Mouse (Mus musculus) midbrain, embryonic 16.5 days (tissue): ENCODE measurements at regions not wholly inside any gene's neighbourhood (a gene's known extent, or its start where the extent isn't known, plus 50 kb on each side); places are given as distances from the start of the nearest gene placed in this dataset.

ENCODE experiments used
- ATAC-seq: fragments of 200-750 bp; cut with Nextera tagmentation; 2 replicates; pipeline ENCODE4 v1.8.0; 2017; ENCODE audit warnings: moderate TSS enrichment
- H3K27ac ChIP-seq: fragments of 300-500 bp; sonication (generic); 2 replicates; pipeline ENCODE4 v1.5.1; 2014; ENCODE audit warnings: mild to moderate bottlenecking, low read length, mixed read lengths
- H3K27me3 ChIP-seq: fragments of 300-500 bp; sonication (generic); 2 replicates; pipeline ENCODE4 v1.6.1; 2014; ENCODE audit warnings: low read depth, low read length, mixed read lengths; ENCODE audit not compliant: control insufficient read depth, insufficient read depth
- H3K36me3 ChIP-seq: fragments of 300-500 bp; sonication (generic); 2 replicates; pipeline ENCODE4 v1.6.1; 2014; ENCODE audit warnings: mild to moderate bottlenecking, low read length, moderate library complexity, mixed read lengths; ENCODE audit not compliant: control insufficient read depth, insufficient read depth
- H3K4me1 ChIP-seq: fragments of 300-500 bp; sonication (generic); 2 replicates; pipeline ENCODE4 v1.6.1; 2014; ENCODE audit warnings: mild to moderate bottlenecking, low read length, mixed read lengths; ENCODE audit not compliant: control insufficient read depth, insufficient read depth
- H3K4me2 ChIP-seq: fragments of 300-500 bp; sonication (generic); 2 replicates; pipeline ENCODE4 v1.6.1; 2014; ENCODE audit warnings: mild to moderate bottlenecking, low read length, mixed read lengths
- H3K4me3 ChIP-seq: fragments of 300-500 bp; sonication (generic); 2 replicates; pipeline ENCODE4 v1.5.1; 2014; ENCODE audit warnings: low read depth, mild to moderate bottlenecking, low read length, moderate library complexity, mixed read lengths
- H3K9ac ChIP-seq: fragments of 300-500 bp; sonication (generic); 2 replicates; pipeline ENCODE4 v1.6.1; 2014; ENCODE audit warnings: low read depth, low read length, mixed read lengths
- H3K9me3 ChIP-seq: fragments of 300-500 bp; sonication (generic); replicated peaks from 2 replicates; pipeline ENCODE4 v1.6.1; 2014; ENCODE audit warnings: mild to moderate bottlenecking, low read length, mixed read lengths; ENCODE audit not compliant: control insufficient read depth, poor library complexity, severe bottlenecking
- WGBS: fragments of 180-500 bp; shearing (Covaris S2); extraction: QIAGEN DNeasy Blood & Tissue Kit; methylation state at CpG from one replicate; pipeline ENCODE4 v1.1.7; 2014; 5-methylcytosine and 5-hydroxymethylcytosine counted together

DNA sequence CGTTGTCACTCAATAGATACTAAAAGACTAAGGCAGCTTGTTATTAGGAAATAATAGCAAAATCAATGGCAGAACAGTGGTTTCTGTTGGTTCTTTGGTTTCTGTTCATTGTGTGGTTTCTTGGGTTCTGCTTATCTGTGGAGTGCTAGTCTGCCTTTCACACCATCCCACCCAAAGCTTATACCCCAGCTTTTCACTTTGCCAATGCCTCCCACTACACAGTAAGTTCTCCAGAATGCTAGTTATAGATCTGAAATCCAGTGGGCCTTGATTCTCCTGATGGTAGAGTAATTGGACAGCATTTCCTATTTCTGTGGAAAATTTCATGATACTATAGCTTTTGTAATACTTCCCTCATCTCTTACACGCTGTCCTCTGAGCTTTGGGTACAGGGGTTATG lies 700.8 kb upstream of the 1700009N14Rik start:
- no peak for ATAC-seq
- Histone ChIP-seq H3K9me3 (no peaks in the 10 kb centered on the region), H3K4me3 (no peak overlapping the region)

DNA sequence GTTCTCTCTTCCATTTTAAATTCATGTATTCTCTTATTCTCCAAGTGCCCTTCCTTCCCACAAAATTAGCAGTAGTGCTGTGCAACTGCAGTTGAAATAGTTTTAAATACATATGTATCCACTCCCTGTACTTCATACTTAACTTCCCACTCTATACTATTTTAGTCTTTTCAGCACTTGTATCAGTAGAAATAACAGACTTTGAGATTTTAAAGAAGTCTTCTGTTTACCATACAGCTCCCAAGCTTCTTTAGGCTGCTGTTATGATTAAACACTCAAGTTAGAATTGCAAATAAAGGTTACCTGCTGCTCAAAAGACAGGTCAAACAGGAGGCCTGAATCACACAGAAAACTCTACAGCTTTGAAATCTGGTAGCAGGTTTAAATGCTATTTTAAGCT lies 665.1 kb upstream of the 1700009N14Rik start:
- Histone ChIP-seq H3K9ac (no peak overlapping the region), H3K4me2 (no peak overlapping the region), H3K27ac (no peak overlapping the region), H3K4me3 (no peak overlapping the region), H3K36me3 (no peaks in the 10 kb centered on the region), H3K27me3 (no peaks in the 10 kb centered on the region), H3K4me1 (no peaks in the 10 kb centered on the region), H3K9me3 (no peaks in the 10 kb centered on the region)
- ATAC-seq, result no peak

More for the DNA sequence above, 700.8 kb upstream of the 1700009N14Rik start:
- Histone ChIP-seq H3K27ac (no peak overlapping the region), H3K36me3 (no peaks in the 10 kb centered on the region), H3K9ac (no peak overlapping the region), H3K4me2 (no peak overlapping the region), H3K27me3 (no peaks in the 10 kb centered on the region), H3K4me1 (no peaks in the 10 kb centered on the region)
- WGBS, result 84% methylated on average over 2 of the region's 2 CpGs

DNA sequence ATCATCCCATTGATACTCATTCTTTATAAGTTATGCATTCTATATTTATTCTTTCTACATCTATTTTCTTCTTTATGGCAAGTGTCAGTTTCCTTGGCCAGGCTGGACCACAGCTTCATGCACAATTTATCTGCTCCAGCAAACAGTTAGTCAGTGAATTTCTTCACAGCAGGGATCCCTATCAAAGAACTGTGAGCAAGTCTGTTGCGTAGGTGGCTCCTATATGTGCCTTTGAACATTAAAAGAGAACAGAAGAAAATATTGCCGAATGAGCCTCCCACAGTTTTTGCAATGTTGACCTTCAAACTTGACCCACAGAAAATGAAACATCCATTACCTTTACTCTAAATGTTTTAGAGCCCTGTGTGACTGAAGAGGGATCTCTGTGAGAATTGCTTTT lies 625.0 kb upstream of the 1700009N14Rik start:
- ATAC-seq, result no peak
- WGBS, result 70% methylated on average over 2 of the region's 2 CpGs

DNA sequence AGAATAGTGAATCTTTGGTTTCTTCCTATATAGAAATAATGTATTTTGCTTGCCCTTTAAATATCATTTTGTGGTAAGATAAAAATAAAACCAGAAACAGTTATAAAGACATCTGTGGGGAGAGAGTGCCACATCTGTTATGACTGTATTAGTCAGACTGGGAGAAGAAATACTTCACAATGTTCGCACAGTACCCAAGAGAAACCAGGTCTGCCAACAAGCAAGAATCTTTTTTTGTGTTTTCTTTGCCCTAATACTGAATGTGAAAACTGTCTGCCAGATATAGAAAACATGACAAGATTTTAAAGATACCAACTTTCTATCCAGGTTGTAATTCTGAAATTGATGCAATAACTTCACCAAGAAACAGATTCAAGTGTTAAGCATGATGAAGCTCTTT lies 601.8 kb upstream of the 1700009N14Rik start:
- H3K27ac ChIP-seq, result no peak overlapping the region
- H3K4me2 ChIP-seq, result no peak overlapping the region
- 95% methylated on average over 1 of the region's 1 CpGs for WGBS
- H3K9ac ChIP-seq, result no peak overlapping the region
- H3K27me3 ChIP-seq, result no peaks in the 10 kb centered on the region
- H3K4me3 ChIP-seq, result no peak overlapping the region
- H3K36me3 ChIP-seq, result no peaks in the 10 kb centered on the region
- H3K9me3 ChIP-seq, result no peaks in the 10 kb centered on the region
- no peaks in the 10 kb centered on the region for H3K4me1 ChIP-seq
- no peak for ATAC-seq

More for the DNA sequence above, 625.0 kb upstream of the 1700009N14Rik start:
- Histone ChIP-seq H3K4me2 (no peak overlapping the region), H3K4me3 (no peak overlapping the region), H3K27ac (no peak overlapping the region), H3K9me3 (no peaks in the 10 kb centered on the region), H3K36me3 (no peaks in the 10 kb centered on the region), H3K9ac (no peak overlapping the region), H3K4me1 (no peaks in the 10 kb centered on the region), H3K27me3 (no peaks in the 10 kb centered on the region)

DNA sequence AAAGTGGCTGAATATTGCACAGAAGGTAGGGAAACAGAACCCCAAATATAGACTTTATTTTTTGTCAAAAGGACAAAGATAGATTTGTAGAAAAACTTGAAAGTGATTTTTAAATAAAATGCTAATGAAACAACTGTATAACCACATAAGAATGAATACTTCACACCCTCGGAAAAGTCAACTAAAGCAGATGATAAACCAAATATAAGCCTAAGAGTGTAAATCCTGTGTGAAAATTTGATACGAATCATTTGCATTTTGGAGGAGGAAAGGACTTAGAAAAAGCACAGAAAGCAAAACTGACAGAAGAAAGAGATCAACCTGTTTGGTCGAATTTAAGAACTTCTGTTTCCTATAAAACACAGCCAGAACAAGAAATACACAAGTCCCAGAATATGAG lies 595.7 kb upstream of the 1700009N14Rik start:
- H3K4me3 ChIP-seq, result no peak overlapping the region
- no peak for ATAC-seq
- no peaks in the 10 kb centered on the region for H3K36me3 ChIP-seq
- H3K4me1 ChIP-seq, result no peaks in the 10 kb centered on the region
- H3K9ac ChIP-seq, result no peak overlapping the region
- no peak overlapping the region for H3K27ac ChIP-seq
- H3K27me3 ChIP-seq, result no peaks in the 10 kb centered on the region
- H3K9me3 ChIP-seq, result no peaks in the 10 kb centered on the region
- no peak overlapping the region for H3K4me2 ChIP-seq
- WGBS, result 75% methylated on average over 3 of the region's 3 CpGs

DNA sequence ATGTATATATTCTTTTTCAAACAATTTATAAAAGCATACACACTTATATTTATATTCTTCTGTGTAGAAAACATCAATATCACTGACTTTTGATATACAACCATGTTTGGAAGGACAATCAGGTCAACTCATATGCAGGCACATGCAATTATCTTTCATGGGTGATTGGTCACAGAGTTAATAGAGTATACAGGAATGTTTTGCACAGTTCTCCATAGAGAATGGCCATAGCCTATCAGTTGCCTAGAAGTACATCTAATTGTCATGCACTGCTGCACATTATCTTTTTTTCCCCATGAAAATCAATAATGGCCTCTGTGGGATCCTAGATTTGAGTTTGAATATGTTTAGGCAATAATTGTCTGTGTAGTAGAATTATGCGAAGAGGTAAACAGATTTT lies 549.5 kb upstream of the 1700009N14Rik start:
- 95% methylated on average over 1 of the region's 1 CpGs for WGBS
- Histone ChIP-seq H3K36me3 (no peaks in the 10 kb centered on the region), H3K9ac (no peak overlapping the region), H3K27ac (no peak overlapping the region), H3K9me3 (no peaks in the 10 kb centered on the region), H3K4me3 (no peak overlapping the region), H3K4me2 (no peak overlapping the region), H3K27me3 (no peaks in the 10 kb centered on the region), H3K4me1 (no peaks in the 10 kb centered on the region)
- no peak for ATAC-seq

DNA sequence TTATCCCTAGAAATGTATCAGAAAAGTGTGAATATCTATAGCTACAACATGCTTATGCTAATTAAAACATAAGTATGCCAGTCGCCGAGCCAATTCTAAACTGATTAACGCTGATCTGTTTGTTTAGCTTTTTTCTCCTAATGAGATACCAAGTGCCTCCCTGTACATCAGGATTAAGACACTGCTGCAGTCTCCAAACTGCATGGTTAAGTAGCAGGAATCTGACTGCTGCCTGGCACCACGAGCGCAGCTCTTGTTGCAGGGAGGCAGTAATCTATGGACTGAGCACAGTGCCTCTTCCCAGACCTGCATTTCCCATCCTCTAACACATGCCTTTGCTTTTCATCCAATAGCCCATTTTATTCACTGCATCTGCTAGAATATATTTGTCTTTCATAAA lies 523.3 kb upstream of the 1700009N14Rik start:
- H3K36me3 ChIP-seq, result no peaks in the 10 kb centered on the region
- no peak overlapping the region for H3K4me2 ChIP-seq
- no peaks in the 10 kb centered on the region for H3K9me3 ChIP-seq
- H3K27me3 ChIP-seq, result no peaks in the 10 kb centered on the region
- ATAC-seq, result peak; percentile 32; the same call in 1 of the 2 replicates
- no peaks in the 10 kb centered on the region for H3K4me1 ChIP-seq
- no peak overlapping the region for H3K9ac ChIP-seq
- WGBS, result 51% methylated on average over 5 of the region's 5 CpGs
- no peak overlapping the region for H3K4me3 ChIP-seq
- H3K27ac ChIP-seq, result no peak overlapping the region

DNA sequence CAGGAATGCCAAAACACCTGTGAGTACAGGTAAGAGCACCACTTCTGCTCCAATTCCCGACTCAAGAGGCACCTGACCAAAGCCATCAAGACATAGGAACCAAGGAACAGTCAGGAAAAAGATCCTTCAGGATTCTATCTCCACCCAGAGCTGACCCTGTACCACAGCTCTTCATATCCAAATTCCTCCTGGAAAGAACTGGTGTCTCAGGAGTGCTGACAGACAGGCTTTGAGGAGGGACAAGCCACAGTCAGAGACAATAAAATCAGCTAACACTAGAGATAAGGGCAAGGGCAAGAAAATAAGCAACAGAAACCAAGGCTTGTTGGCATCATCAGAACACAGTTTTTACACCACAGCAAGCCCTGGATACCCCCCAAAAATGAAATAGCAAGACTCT lies 496.5 kb upstream of the 1700009N14Rik start:
- H3K36me3 ChIP-seq, result no peaks in the 10 kb centered on the region
- no peaks in the 10 kb centered on the region for H3K9me3 ChIP-seq
- H3K27ac ChIP-seq, result no peak overlapping the region
- WGBS, result 65% methylated on average over 1 of the region's 1 CpGs
- H3K4me1 ChIP-seq, result no peaks in the 10 kb centered on the region
- ATAC-seq, result no peak
- H3K4me3 ChIP-seq, result no peak overlapping the region
- H3K4me2 ChIP-seq, result no peak overlapping the region
- H3K27me3 ChIP-seq, result no peaks in the 10 kb centered on the region
- no peak overlapping the region for H3K9ac ChIP-seq

DNA sequence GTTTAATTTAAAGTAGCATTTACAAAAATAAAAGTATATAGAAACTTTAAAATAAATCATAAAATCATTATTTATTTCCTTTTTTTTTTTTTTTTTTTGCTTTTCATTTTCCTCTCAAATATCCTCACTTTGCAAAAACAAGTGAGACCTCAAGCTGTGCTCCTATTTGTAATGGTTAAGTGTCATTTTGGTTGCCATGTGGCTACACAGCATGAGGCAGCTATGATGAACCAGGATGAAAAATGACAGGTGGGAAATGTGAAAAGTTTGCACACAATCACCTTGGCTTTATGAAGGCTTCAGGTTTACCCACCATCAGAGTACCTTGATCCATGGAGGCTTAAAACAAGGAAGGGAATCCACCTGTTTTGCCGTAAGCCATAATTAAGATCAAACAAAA lies 454.9 kb upstream of the 1700009N14Rik start:
- Histone ChIP-seq H3K9ac (no peak overlapping the region), H3K27me3 (no peaks in the 10 kb centered on the region), H3K4me2 (no peak overlapping the region), H3K27ac (no peak overlapping the region), H3K4me3 (no peak overlapping the region), H3K4me1 (no peaks in the 10 kb centered on the region), H3K36me3 (no peaks in the 10 kb centered on the region), H3K9me3 (no peaks in the 10 kb centered on the region)
- 93% methylated on average over 1 of the region's 1 CpGs for WGBS
- no peak for ATAC-seq
